Mouse (Mus musculus): ENCODE data around the gene BC107364.
"Not testable (repeated sequence)": the region's sequence is repeated elsewhere in the genome, so short reads cannot be mapped to it uniquely, and the experiment has no call there.

Gene BC107364

DNA sequence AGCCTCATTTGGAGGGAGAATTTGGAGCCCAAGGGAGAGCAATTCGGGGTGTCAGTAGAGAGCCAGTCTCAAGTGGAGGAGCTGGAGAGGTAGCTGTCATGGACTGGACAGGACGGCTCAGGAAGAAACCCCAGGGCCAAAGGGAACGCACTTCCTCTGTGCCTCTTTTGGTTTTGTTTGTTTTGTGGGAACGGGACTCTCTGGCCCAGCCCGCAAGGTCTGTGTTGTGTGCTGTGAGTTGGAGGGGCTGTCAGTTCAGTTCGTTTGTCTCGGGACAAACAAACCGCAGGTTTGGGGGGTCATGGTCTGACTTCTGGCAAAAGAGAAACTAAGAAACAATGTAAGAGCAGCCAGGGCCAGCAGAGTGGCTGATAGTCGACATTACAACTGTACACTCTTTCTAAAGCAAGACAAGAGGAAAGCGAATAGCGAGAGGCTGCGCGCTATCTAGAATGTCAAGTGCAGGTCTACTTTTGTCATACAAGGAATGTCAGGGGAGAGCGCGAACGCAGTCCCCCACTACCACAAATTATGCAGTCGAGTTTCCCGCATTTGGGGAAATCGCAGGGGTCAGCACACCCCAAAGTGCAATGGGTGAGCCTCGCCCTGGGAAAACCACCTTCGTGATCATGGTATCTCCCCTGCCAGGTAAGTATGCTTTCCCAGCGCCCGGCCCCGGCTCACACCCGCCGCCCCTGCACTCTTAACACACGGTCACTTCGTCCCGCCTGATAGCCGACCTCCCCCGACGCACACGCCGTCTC lies 34.1 kb upstream of the BC107364 start:
- in situ Hi-C loops (cut with MboI, MseI): not testable (repeated sequence)

DNA sequence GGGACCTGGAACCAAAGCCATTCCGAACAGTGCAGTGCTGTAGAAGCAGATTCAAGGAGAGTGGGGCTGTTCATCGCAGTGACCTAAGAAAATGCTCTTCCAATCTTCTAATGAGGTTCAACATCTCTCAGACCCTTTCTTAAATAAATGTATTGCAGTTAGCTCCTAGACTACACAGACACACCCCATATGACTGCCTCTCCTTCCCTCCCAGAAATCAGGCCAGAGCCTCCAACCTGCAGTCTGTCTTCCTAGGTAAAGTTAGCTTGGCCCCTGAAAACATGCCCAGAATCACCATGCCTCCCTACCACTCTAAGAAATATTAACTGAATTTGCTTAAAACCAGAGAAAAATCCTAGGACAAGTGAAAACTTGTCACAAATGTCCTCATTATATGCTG lies 33.3 kb upstream of the BC107364 start:
- in situ Hi-C loops (cut with MboI, MseI): no loop called here

DNA sequence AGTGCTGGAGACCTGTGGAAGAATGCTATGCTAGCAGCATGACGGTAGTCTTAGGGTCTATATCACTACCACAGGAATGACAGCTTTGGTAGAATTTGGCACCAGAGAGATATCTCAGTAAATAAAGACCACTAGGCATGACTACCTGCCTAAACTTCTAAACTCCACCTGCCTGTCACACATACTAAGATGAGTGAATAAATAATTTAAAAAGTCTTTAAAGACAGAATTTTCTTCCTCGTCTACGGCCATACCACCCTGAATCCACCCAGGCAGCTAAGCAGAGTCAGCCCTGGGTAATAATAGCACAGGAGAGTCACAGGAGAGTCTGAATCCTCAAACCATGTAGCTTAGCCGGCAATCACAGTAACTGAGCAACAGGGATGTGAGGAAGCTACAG lies 32.8 kb upstream of the BC107364 start:
- in situ Hi-C loops (cut with MboI, MseI): no loop called here

DNA sequence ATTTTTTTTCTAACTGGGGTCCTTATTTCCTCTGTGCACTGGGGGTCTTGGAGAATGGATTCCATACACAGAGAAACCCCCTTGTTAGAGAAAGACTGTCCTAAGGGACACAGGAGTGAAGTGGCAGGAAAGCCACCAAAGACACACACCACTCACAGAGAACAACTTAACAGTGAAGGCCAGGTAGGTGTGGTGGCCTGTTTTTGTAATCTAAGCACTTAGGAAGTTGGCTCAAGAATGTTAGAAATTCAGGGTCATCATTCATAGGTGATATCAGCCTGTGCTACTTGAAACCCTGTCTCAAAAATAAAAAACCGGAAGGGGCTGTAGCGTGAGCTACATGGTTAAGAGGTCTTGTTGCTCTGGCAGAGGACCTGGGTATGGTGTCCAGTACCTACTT lies 31.8 kb upstream of the BC107364 start:
- in situ Hi-C loops (cut with MboI, MseI): no loop called here

DNA sequence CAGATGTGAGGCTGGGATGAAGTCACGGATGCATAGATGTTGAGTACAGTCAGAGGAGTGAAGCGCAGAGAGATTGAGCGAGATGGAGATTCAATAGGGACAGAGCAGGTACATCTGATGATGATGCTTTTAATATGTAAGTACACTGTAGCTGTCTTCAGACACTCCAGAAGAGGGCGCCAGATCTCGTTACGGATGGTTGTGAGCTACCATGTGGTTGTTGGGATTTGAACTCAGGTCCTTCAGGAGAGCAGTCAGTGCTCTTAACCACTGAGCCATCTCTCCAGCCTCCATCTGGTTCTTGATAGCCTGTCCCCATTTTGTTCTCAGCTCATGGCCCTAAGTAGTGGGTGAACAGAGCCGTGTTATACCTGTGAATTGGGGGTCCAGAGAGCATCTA lies 30.9 kb upstream of the BC107364 start:
- in situ Hi-C loops (cut with MboI, MseI): not testable (repeated sequence)

DNA sequence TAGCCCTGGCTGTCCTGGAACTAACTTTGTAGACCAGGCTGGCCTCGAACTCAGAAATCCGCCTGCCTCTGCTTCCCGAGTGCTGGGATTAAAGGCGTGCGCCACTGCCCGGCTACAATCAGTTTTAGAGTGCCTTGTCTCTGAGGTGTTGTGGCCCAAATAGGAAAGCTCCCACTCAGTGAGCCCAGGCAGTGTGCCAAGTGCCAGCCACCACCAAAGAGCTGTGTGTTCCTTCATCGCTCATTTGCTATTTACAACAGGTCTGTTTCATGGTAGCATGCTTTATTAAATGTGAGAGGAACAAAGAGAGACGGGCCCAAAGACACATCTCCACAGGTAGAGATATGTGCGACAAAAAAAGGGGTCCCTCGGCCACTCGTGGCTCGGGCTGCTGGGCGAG lies 30.3 kb upstream of the BC107364 start:
- in situ Hi-C loops (cut with MboI, MseI): no loop called here

DNA sequence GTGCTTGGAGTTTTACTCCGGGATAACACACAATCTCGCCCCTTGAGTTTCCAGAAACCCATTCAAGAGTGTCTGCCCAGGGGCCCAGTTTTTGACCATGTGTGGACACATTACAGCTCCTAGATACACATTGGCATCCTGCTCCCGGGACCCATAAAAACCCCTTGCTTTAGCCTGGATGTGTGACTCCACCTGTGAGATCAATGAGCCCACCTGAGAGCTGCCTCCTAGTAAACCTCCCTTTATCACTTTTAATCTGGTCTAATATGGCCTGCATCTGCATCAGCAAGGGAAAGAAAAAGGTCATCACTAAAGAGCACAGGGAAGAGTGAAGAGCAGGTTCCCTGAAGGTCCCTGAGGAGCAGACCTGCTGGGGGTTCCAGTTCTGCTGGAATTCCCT lies 29.8 kb upstream of the BC107364 start:
- in situ Hi-C loops (cut with MboI, MseI): no loop called here

DNA sequence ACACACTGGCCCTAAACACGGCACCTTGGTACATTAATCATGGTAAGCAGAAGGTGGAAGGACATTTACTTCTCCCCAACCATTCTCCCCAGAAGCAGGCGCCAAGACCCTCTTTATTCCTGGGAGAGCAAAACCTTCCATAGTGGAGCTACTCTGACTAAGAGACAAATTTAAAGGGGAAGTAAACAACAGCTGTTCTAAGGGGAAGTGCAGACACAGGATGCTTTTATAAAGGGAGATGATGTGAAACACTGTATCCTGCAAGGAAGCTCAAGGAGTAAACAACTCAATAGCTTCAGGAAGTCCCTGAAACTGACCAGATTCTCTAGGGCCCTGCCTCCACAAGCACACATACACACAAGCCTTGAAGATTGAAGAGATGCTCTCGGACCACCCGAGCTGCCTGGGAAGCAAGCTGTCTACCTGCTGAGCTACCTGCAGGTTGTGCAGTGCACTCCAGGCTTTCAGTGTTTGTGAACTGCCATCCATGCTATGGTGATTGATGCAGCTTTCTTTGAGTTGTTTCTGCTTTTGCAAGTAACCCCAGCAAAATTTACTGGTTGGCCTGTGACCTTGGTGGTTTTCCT lies 28.7 kb upstream of the BC107364 start:
- in situ Hi-C loops (cut with MboI, MseI): no loop called here

DNA sequence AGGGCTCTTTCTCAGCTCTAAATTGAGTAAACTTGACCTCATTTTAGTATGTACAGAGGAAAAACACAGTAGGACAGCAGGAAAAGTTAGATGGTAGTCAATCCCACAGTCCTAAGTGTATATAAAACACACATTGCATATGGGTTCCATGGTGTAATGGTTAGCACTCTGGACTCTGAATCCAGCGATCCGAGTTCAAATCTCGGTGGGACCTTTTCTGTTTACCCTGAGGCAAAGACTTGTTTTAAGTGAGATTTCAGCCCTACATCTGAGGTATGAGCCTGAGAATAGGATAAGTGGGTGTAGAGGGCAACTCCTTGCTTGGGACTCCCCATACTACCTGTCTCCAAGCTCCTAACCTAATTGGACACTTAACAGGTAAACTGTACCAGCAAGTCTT lies 27.1 kb upstream of the BC107364 start:
- in situ Hi-C loops (cut with MboI, MseI): no loop called here

DNA sequence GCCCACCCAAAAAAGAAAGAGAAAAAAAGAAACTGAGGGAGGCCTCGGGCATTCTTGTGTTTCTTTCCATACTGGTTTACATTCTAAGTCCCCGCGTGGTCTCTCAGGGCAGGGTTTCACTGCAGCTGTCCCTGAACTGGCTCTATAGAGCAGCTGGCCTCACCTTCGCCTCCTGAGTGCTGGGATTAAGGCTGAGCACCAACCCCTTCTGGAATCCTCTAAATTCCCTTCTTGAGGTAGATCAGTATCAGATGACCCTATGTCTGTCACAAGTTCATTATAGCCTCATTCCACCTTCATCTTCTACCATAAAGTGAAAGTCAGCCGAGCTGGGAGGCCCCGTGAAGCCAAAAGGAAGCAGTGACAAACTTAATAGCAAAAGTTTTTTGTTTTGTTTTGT lies 25.5 kb upstream of the BC107364 start:
- in situ Hi-C loops (cut with MboI, MseI): no loop called here

DNA sequence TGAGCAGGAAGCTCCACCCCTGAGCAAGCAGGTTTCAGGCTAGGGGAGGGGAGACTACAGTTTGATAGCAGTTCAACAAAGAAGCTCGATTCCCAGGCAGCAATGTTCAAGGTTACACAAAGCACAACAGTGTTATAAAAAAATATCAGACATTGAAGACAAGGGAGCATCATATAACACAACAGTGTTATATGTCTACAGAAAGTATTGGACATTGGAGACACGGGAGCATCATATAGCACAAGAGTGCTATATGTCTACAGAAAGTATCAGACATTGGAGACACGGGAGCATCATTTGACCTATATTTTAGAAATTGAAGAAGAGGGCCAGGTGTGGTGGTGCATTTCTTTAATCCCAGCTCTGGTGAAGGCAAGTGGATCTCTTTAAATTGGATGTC lies 25.0 kb upstream of the BC107364 start:
- in situ Hi-C loops (cut with MboI, MseI): no loop called here

DNA sequence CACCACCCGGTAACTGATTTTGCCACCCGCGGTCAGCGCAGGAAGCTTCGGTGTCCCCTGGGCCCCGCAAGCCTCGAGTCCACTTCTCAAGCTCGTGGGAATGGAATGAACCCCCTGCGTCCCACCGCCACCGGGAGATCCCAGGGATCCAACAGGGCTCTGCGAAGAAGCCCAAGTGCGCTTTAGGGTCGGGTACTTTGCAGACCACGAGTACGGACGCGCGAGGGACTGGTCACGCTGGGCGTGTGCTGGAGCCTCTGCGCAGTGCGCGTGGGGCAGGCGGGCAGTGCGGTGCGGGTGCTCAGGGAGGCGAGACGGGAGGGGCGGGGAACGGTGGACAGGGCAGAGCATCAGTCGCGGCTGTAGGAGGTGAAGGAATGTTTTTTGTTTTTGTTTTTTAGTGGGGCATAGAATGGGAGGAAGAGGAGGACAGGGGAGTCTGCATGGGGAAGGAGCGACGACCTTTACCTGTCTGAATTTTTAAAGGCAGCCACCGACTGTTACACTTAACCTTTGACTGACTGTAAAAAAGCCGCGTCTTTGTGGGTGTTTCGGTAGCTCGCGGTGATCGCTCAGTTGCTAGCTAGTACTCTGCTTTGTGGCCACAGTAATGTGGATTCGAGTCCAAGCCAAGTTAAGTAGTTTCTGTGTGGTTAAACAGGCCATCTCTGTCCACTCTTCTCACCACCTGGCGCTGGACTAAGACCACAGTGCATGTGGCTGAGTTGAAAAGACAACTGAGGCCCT lies 23.0 kb upstream of the BC107364 start:
- in situ Hi-C loops (cut with MboI, MseI): no loop called here

DNA sequence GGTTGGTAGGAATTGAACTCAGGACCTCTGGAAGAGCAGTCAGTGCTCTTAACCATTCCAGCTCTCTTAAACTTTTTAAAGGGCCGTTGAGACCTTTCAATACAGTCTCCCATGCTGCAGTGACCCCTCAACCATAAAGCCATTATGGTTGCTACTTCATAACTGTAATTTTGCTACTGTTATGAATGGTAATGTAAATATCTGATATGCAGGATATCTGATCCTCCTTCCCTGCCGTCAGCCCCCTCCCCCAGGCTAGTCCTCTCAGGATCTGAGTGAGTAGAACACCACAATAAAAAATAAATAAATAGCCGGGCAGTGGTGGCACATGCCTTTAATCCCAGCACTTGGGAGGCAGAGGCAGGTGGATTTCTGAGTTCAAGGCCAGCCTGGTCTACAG lies 21.4 kb upstream of the BC107364 start:
- in situ Hi-C loops (cut with MboI, MseI): not testable (repeated sequence)

DNA sequence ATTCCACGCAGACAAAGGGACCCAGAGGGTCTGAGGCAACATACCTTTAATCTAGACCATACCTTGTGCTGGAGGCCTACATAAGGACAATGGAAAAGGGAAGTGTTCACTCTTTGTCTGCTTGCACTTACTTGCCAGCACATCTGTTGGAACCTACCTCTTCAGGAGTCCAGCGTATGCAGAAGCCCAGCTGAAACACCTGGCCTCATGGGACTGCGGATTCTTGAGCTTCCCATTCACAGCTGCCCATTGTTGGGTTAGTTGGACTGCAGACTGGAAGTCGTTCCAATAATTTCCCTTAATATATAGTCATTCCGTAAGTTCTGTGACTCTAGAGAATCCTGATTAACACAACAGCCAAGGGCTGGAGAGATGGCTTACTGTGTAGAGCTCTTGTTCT lies 20.0 kb upstream of the BC107364 start:
- in situ Hi-C loops (cut with MboI, MseI): no loop called here

DNA sequence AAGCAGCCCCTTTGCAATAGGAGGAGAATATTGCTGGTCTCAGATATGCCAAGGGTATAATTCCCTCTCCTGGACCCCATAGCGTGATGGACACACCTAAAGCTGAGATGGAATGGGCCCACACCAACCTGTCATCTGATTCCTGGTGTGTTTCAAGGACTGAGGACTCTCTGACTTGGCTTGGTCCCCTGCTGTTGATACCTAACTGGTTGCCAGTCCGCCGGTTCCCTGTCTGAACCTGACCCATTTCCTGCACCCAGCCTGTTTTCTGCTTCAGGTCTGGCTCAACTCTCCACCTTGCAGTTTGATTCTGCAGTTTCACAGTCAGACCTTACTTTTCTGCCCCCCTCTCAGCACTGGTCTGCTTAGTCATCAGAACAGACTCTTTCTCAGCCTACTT lies 17.5 kb upstream of the BC107364 start:
- in situ Hi-C loops (cut with MboI, MseI): no loop called here

DNA sequence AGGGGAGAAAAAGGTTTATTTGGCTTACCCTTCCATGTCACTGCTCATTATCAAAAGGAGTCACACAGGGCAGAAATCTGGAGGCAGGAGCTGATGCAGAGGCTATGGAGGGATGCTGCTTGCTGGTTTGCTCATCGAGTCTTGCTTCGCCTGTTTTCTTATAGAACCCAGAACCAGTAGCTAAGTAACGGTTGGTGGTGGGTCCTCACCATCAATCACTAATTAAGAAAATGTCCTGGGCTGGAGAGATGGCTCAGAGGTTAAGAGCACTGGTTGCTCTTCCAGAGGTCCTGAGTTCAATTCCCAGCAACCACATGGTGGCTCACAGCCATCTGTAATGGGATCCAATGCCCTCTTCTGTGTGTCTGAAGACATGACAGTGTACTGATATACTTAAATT lies 16.2 kb upstream of the BC107364 start:
- in situ Hi-C loops (cut with MboI, MseI): not testable (repeated sequence)

DNA sequence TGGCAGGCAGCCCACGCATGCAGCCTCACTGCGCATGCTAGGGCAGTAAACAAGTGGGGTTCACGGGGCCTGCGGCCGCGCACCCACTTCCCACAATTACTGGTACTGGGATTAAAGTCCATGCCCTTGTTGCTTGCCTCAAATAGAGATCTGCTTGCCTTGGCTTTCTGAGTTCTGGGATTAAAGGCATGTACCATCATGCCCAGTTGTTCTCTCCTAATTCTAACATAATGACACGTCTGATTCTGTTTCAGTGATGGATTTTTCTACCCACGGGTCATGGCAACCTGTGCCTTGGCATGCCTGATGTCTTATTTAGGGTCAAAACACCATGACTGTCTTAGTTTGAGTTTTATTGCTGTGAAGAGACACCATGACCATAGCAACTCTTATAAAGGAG lies 15.5 kb upstream of the BC107364 start:
- in situ Hi-C loops (cut with MboI, MseI): no loop called here

DNA sequence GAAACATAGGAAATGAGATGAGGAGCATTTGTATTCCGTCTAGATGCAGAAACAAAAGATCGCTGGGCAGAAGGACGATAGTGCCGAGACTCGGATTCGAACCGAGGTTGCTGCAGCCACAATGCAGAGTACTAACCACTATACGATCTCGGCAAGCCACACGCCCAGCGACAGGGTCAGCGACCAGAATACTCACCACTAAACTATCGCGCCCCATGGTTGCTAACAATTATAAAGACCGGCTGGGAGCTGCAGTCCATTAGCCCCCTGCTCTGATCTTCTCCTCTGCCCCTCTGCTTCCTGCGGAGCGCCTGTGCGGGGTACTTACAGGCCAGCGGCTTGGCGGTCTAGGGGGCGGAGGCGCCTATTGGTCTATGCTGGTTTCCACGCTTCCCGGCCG lies 11.8 kb upstream of the BC107364 start:
- in situ Hi-C loops (cut with MboI, MseI): no loop called here

DNA sequence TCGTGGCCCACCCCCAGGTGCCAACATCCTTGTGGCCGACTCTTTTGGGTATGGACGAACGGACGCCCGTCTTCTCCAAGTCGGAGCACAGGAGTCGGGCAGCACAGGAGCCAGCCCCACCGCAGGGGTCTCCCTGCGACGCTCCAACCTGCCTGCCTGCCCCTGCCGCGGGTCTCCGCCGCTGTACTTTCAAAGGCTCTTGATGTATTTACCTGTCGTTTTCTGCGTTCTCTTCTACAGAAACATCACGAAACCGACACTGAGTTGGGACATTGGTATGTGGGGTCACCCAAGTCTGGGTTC lies 8.4 kb upstream of the BC107364 start:
- in situ Hi-C loops (cut with MboI, MseI): not testable (repeated sequence)

DNA sequence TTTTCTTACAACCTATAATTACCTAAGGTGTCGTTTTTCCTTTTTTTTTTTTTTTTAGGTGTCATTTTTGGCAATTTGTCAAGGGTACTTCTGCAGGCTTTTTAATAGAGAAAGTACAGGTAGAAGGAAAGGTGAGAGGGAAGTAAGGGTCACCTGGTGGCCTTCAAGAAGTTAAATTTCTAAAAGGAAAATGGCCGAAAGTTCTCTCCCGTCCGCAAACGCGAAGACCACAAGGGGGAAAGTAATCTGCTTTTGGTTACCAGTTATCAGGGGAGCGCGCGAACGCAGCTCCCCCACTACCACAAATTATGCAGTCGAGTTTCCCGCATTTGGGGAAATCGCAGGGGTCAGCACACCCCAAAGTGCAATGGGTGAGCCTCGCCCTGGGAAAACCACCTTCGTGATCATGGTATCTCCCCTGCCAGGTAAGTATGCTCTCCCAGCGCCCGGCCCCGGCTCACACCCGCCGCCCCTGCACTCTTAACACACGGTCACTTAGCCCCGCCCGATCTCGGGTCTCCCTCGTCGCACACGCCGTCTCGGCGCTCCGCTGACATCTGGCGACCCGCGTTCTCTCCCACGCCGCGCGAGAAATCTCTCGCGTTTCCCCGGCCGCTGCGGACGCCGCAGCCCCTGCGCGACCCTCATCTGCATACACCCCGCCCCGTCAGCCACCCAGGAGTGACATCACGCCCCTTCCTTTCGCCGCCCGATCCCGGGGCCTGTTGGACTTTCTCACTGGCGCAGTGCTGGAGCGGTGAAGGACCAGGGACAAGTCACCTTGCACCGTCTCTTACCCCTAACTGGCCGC lies 7.9 kb upstream of the BC107364 start:
- in situ Hi-C loops (cut with MboI, MseI): not testable (repeated sequence)

DNA sequence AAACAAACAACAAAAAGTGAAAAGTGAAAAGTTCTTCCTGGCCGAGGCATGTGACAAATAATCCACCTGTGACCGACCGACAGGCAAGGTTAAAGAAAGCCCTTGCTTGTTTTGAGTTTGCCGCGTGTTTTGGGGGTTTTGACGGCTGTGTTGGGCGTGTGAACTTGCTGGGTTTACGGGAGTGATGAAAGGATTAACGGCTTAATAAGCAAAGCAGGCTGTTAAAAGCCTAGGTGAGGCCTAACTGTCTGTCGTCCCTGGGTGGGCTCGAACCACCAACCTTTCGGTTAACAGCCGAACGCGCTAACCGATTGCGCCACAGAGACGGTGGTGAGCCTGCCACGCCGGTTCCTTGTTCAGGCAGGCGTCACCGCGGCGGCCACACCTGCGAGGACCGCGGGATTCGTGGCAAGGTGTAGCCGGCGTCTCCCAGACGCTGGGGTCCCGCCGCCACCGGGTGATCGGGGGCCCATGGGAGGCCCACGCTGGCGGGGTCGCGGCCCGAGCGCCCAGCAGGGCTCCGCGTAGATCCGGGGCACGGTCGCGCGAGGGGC lies 6.9 kb upstream of the BC107364 start:
- in situ Hi-C loops (cut with MboI, MseI): not testable (repeated sequence)

DNA sequence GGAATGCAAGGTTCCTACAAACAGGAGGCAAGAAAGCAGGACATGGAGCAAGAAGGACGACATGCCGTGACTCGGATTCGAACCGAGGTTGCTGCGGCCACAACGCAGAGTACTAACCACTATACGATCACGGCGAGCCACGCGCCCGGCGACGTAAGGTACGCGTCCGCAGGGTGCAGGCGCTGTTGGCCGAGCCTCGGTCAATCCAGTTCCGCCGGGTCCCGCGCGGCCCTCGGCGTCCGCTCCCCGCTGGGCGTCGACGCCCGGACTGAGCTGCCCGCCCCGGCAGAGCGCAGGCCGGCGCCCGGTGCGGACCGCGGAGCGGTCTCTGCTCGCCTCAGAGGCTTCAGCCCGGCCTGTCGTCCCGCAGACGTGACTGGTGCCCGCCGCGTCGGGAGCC lies 5.9 kb upstream of the BC107364 start:
- in situ Hi-C loops (cut with MboI, MseI): not testable (repeated sequence)

Data from T-helper 2 cell (primary cell).